In genomic region chr15:91969378-91969777, GRCm38 (mm10) we compare ENCODE assay signal across 9 mouse cellular contexts.
DNase-seq lines count a peak whose midpoint lies in the region; ATAC-seq and TF ChIP-seq lines count a peak whose summit lies in the region.
"Had no signal": no experiment of that assay in that cellular context is flagged by ENCODE, and none has a peak within 500 bp of the region (broad histone marks: within the 10 kb centered on the region; RNA-seq: fewer than 3 reads in every experiment).

No protein-coding gene starts in this region.

- H3K27me3 ChIP-seq in stomach, postnatal 0 days (ENCODE audit: control insufficient read depth, insufficient read depth, low read length) = no peaks in the 10 kb centered on the region
- H3K27me3 ChIP-seq: limb, embryonic 15.5 days had no signal

- DNase-seq in gastrocnemius, postnatal 10 days = peak; percentile 61
- DNase-seq in gastrocnemius, adult 18-20 months (ENCODE audit: low spot score) = no peak
- peak; percentile 33 for DNase-seq in WW6 (ENCODE audit: low read depth, low spot score)
- DNase-seq in cerebellum, postnatal 25 days = peak; percentile 81 to 88
- peak; percentile 32 for DNase-seq in gastrocnemius, postnatal 14 days
- peak; percentile 55 for DNase-seq in layer of hippocampus, adult 9-11 months
- DNase-seq in lung, postnatal 25 days (ENCODE audit: low spot score) = peak; percentile 7
- peak; percentile 53 for DNase-seq in stomach, postnatal 0 days (ENCODE audit: low spot score)

- TF ChIP-seq EP300 in stomach, postnatal 0 days (optimal IDR thresholded peaks at IDR 0.05) = no peak

- no peaks in the 10 kb centered on the region for H3K36me3 ChIP-seq in stomach, postnatal 0 days (ENCODE audit: control insufficient read depth, insufficient read depth, low read length)
- H3K36me3 ChIP-seq: limb, embryonic 15.5 days had no signal

- 24% methylated on average over 10 of the region's 10 CpGs for WGBS in stomach, postnatal 0 days

- no peak overlapping the region for H3K4me2 ChIP-seq in stomach, postnatal 0 days (replicated peaks; ENCODE audit: low read depth)
- H3K4me2 ChIP-seq: limb, embryonic 15.5 days had no signal

- no peak overlapping the region for H3K4me3 ChIP-seq in stomach, postnatal 0 days (ENCODE audit: low read depth, low read length)
- H3K4me3 ChIP-seq: limb, embryonic 15.5 days had no signal

- intact Hi-C loops in gastrocnemius, postnatal 14 days (cut with DNase I; ENCODE audit: low total_unique reads) = no loop called here

- H3K4me1 ChIP-seq in stomach, postnatal 0 days (replicated peaks; ENCODE audit: control insufficient read depth, insufficient read depth) = no peaks in the 10 kb centered on the region
- H3K4me1 ChIP-seq: limb, embryonic 15.5 days had no signal

- H3K9me3 ChIP-seq in stomach, postnatal 0 days (ENCODE audit: control insufficient read depth, low read length) = no peaks in the 10 kb centered on the region
- H3K9me3 ChIP-seq: limb, embryonic 15.5 days had no signal

- H3K27ac ChIP-seq in stomach, postnatal 0 days (replicated peaks) = no peak overlapping the region
- H3K27ac ChIP-seq: limb, embryonic 15.5 days had no signal

- no peak overlapping the region for H3K9ac ChIP-seq in stomach, postnatal 0 days (ENCODE audit: low read length)
- H3K9ac ChIP-seq: limb, embryonic 15.5 days had no signal

- peak; percentile 87 for TF ChIP-seq CTCF in stomach, postnatal 0 days (IDR thresholded peaks at IDR 0.05; ENCODE audit: low read depth)

- no peak for ATAC-seq in stomach, postnatal 0 days (ENCODE audit: low FRiP score, low TSS enrichment)
